Mouse (Mus musculus) megakaryocyte, embryonic 14.5 days (primary cell): ENCODE measurements around the gene Lefty2. TPM values are rescaled to one million over a fixed set of nuclear protein-coding genes. Genes with fewer than 3 reads are reported as not detected.
"Not testable (repeated sequence)": the region's sequence is repeated elsewhere in the genome, so short reads cannot be mapped to it uniquely, and the experiment has no call there.

Source experiments
- H3K27me3 ChIP-seq: replicated peaks from 2 replicates; pipeline ENCODE3; 2012; ENCODE audit warnings: inconsistent platforms
- H3K36me3 ChIP-seq: replicated peaks from 2 replicates; pipeline ENCODE3; 2012; ENCODE audit warnings: low read length, inconsistent platforms, mixed read lengths
- H3K4me1 ChIP-seq: 2 replicates; pipeline ENCODE4 v1.6.1; 2012; ENCODE audit warnings: inconsistent platforms
- H3K4me3 ChIP-seq: replicated peaks from 2 replicates; pipeline ENCODE3; 2012; ENCODE audit warnings: moderate library complexity, mild to moderate bottlenecking, inconsistent platforms
- H3K9me3 ChIP-seq: 2 replicates; pipeline ENCODE4 v1.6.1; 2012; ENCODE audit warnings: inconsistent platforms
- FLI1 ChIP-seq: IDR thresholded peaks from 2 replicates; pipeline ENCODE4 v1.6.1; 2012; ENCODE audit warnings: low read length, inconsistent platforms, mixed read lengths
- GATA1 ChIP-seq: IDR thresholded peaks from 3 replicates; pipeline ENCODE4 v1.6.1; 2012; ENCODE audit warnings: mixed read lengths, low read length, inconsistent platforms, borderline replicate concordance
- polyA plus RNA-seq: library from polyadenylated mRNA; stranded (reverse); fragments of >175 nt; gene quantifications from 2 replicates; pipeline ENCODE4 v1.2.3, GENCODE M21; 2012; ENCODE audit warnings: low replicate concordance; ENCODE audit not compliant: insufficient read depth

The Lefty2 gene
- polyA plus RNA-seq, 1 experiment: not detected

GRCm38 (mm10) chr1:180873861-180874484 is 18.9 kb upstream of the Lefty2 start:
- H3K4me1 ChIP-seq: peaks cover 6% of the 10 kb centered on the region; the same call in 1 of the 2 replicates
- peaks cover 32% of the 10 kb centered on the region for H3K27me3 ChIP-seq
- H3K36me3 ChIP-seq: no peaks in the 10 kb centered on the region
- TF ChIP-seq GATA1 (no peak), FLI1 (no peak)
- H3K9me3 ChIP-seq: no peaks in the 10 kb centered on the region
- no peak overlapping the region for H3K4me3 ChIP-seq

GRCm38 (mm10) chr1:180874615-180875014 is 18.3 kb upstream of the Lefty2 start:
- no peak overlapping the region for H3K4me3 ChIP-seq

GRCm38 (mm10) chr1:180875126-180875525 is 17.8 kb upstream of the Lefty2 start:
- H3K27me3 ChIP-seq: peaks cover 32% of the 10 kb centered on the region
- no peak overlapping the region for H3K4me3 ChIP-seq
- no peaks in the 10 kb centered on the region for H3K36me3 ChIP-seq
- H3K9me3 ChIP-seq: no peaks in the 10 kb centered on the region
- no peak for TF ChIP-seq FLI1
- no peak for TF ChIP-seq GATA1
- H3K4me1 ChIP-seq: peaks cover 6% of the 10 kb centered on the region; the same call in 1 of the 2 replicates

More at GRCm38 (mm10) chr1:180874615-180875014, 18.3 kb upstream of the Lefty2 start:
- TF ChIP-seq GATA1 (no peak), FLI1 (no peak)
- peaks cover 6% of the 10 kb centered on the region; the same call in 1 of the 2 replicates for H3K4me1 ChIP-seq
- H3K9me3 ChIP-seq: no peaks in the 10 kb centered on the region
- peaks cover 32% of the 10 kb centered on the region for H3K27me3 ChIP-seq
- no peaks in the 10 kb centered on the region for H3K36me3 ChIP-seq

- H3K27me3 ChIP-seq: peaks cover 25% of the 10 kb centered on the region
- H3K9me3 ChIP-seq: no peaks in the 10 kb centered on the region
- H3K36me3 ChIP-seq: no peaks in the 10 kb centered on the region
- TF ChIP-seq GATA1 (no peak), FLI1 (no peak)
- no peak overlapping the region for H3K4me3 ChIP-seq
- peaks cover 11% of the 10 kb centered on the region for H3K4me1 ChIP-seq
Measured at GRCm38 (mm10) chr1:180877466-180877865, 15.4 kb upstream of the Lefty2 start.

GRCm38 (mm10) chr1:180881768-180882167 is 11.1 kb upstream of the Lefty2 start:
- no peaks in the 10 kb centered on the region for H3K9me3 ChIP-seq
- H3K4me3 ChIP-seq: no peak overlapping the region
- H3K36me3 ChIP-seq: no peaks in the 10 kb centered on the region
- H3K27me3 ChIP-seq: peaks cover 22% of the 10 kb centered on the region
- peaks cover 22% of the 10 kb centered on the region for H3K4me1 ChIP-seq
- TF ChIP-seq GATA1: no peak
- no peak for TF ChIP-seq FLI1

GRCm38 (mm10) chr1:180883731-180884130 is 9.2 kb upstream of the Lefty2 start:
- no peak for TF ChIP-seq FLI1
- no peak for TF ChIP-seq GATA1
- peaks cover 22% of the 10 kb centered on the region for H3K4me1 ChIP-seq
- H3K36me3 ChIP-seq: no peaks in the 10 kb centered on the region
- no peaks in the 10 kb centered on the region for H3K9me3 ChIP-seq
- peaks cover 25% of the 10 kb centered on the region for H3K27me3 ChIP-seq
- H3K4me3 ChIP-seq: peak overlapping the region; percentile 48

GRCm38 (mm10) chr1:180884484-180884883 is 8.4 kb upstream of the Lefty2 start:
- Histone ChIP-seq H3K36me3 (no peaks in the 10 kb centered on the region), H3K27me3 (peaks cover 28% of the 10 kb centered on the region), H3K4me3 (no peak overlapping the region), H3K4me1 (peaks cover 25% of the 10 kb centered on the region), H3K9me3 (no peaks in the 10 kb centered on the region)
- TF ChIP-seq GATA1: no peak
- TF ChIP-seq FLI1: no peak

- TF ChIP-seq GATA1: no peak
- no peak for TF ChIP-seq FLI1
- no peak overlapping the region for H3K4me3 ChIP-seq
- peaks cover 54% of the 10 kb centered on the region for H3K27me3 ChIP-seq
Measured at GRCm38 (mm10) chr1:180888556-180889042, 4.3 kb upstream of the Lefty2 start.

GRCm38 (mm10) chr1:180889172-180889571 is 3.7 kb upstream of the Lefty2 start:
- Histone ChIP-seq H3K4me3 (no peak overlapping the region), H3K36me3 (no peaks in the 10 kb centered on the region), H3K9me3 (no peaks in the 10 kb centered on the region), H3K4me1 (peaks cover 17% of the 10 kb centered on the region), H3K27me3 (peaks cover 60% of the 10 kb centered on the region)
- TF ChIP-seq FLI1 (no peak), GATA1 (no peak)

More at GRCm38 (mm10) chr1:180888556-180889042, 4.3 kb upstream of the Lefty2 start:
- Histone ChIP-seq H3K4me1 (peaks cover 21% of the 10 kb centered on the region), H3K36me3 (no peaks in the 10 kb centered on the region), H3K9me3 (no peaks in the 10 kb centered on the region)

GRCm38 (mm10) chr1:180889841-180890240 is 3.1 kb upstream of the Lefty2 start:
- TF ChIP-seq GATA1 (no peak), FLI1 (no peak)
- H3K27me3 ChIP-seq: peaks cover 66% of the 10 kb centered on the region
- H3K4me3 ChIP-seq: no peak overlapping the region
- H3K9me3 ChIP-seq: no peaks in the 10 kb centered on the region
- no peaks in the 10 kb centered on the region for H3K36me3 ChIP-seq
- H3K4me1 ChIP-seq: peaks cover 16% of the 10 kb centered on the region

- Histone ChIP-seq H3K4me1 (peaks cover 13% of the 10 kb centered on the region), H3K4me3 (peak overlapping the region; percentile 17), H3K27me3 (peaks cover 61% of the 10 kb centered on the region)
- not testable (repeated sequence) for H3K36me3 ChIP-seq, H3K9me3 ChIP-seq
Measured at GRCm38 (mm10) chr1:180894088-180894987, 1.4 kb downstream of the Lefty2 start.
